Mouse (Mus musculus) thymus, postnatal 25 days (tissue): ENCODE data around the gene Traf3ip3.

Experiments
- DNase-seq: peaks from one replicate; pipeline ENCODE4 v3.0.0; 2022

The Traf3ip3 gene

DNA sequence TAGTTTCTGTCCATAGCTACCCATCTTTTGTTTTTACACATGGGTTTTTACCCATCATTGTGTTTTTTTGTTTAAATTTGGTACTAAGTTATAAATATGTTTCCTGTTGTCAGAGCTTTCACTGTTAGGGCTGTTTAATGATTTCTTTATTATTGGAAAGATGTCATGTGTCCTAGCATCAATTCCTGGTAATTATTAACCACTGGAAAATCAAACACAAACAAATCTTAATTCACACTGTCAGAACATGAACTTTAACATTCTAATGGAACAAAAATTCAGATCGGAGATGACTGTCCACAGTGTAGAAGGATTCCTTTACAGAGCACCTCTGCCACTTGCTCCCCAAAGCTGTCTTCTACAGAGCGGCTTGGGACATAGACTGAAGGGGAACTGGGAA, 3.9 kb upstream of the Traf3ip3 start:
- no peak for DNase-seq

DNA sequence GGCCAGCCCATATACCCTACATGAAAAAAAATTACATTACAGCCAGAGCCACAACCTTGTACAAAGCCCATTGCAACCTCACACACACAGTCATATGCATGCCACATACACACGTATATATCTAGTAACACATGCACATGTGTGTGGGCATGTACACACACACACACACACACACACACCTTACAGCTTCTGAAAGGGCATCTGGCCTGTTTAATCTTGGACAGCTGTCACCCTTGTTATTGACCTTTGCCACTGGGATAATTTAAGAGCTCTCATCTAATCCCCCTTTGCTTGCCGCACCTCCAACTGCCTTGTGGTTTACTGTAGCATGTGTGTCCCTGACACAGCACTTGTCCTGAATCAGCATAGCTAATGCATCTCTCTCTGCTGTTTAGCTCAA, 2.3 kb upstream of the Traf3ip3 start:
- no peak for DNase-seq

DNA sequence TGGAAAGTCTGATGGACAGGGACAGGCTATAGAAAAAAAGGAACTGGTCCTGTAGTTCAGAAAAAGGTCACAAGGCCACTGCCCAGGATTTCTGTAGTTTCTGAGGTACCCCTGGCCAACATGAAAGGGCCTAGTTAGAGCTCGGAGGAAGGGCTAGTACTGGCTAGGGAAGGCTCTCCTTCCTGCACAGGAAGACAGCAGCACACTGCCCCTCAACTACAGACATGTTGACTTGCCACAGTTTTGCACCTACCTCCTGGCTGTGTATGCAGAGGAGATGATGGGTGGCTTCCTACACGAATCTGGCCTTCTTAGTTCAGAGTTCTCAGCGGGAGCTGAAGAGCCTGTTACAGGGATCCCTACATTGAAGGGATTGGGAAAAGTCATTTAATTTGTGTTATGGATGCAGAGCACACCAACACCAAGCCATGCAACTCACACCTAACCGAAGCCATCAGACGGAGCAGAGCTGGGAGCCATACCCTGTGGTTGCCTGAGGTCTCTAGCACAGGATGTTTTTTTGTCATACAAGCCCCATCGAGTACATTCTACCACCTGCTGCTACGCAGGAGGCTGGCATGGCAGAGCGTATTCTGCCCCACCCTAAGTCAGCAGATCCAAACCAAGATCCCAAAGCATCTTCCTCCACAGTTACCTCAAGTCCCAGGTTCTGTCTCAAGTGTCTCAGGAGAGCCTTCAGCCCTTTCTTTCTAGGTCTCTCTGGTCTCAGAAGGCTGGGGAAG, 692 bp downstream of the Traf3ip3 start:
- peak; percentile 74 for DNase-seq

DNA sequence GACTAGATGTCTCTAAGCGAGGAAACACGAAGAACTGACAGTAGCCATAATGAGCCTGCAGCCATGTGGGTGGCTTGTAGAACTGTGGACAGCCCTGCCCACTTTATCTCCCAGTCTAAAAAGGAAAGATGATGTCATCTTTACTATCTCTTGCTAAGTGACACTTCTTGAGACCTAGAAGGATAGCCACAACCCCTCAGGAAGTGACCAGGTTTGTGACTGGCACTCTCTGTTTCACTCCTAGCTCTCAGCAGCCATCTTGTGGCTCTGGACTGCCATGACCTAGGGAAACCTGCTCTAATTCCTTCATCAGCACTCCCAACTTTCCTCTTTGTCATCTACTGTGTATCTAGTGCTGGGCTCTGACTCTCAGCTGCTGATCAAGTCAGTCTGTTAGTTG, 3.2 kb downstream of the Traf3ip3 start:
- no peak for DNase-seq

DNA sequence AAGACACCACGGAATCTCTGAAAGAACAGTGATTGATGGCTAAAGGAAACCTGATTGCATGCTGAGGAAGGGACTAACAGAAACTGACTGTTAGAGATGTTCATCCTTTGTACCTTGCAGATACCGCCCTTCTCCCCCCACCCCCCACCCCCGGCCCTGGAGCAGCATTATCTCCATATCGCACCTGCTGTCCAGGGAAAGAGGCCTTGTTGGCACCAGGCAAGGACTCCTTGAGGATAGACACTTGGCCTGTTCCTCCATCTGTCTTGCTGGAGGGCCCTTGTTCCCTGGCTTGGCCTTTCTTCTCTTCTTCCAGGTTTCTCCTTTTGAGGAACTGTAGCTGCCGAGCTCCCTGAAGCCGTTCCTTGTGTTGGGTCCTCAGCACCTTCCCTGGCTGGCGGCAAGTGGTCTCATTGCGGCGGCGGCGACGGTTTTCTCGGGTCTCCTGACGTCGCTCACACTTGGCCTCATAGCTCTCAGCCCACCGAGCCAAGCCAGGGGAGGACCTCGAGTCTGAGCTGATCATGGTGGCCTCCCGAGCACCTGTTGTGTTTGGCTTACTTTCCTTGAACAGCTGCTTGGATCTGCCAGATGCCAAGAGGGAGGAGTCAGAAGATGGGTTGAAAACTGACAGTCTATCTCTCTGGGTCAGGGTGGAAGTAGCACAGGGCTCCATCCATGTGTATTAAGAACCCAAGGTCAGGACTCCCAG, 3.9 kb downstream of the Traf3ip3 start:
- no peak for DNase-seq

DNA sequence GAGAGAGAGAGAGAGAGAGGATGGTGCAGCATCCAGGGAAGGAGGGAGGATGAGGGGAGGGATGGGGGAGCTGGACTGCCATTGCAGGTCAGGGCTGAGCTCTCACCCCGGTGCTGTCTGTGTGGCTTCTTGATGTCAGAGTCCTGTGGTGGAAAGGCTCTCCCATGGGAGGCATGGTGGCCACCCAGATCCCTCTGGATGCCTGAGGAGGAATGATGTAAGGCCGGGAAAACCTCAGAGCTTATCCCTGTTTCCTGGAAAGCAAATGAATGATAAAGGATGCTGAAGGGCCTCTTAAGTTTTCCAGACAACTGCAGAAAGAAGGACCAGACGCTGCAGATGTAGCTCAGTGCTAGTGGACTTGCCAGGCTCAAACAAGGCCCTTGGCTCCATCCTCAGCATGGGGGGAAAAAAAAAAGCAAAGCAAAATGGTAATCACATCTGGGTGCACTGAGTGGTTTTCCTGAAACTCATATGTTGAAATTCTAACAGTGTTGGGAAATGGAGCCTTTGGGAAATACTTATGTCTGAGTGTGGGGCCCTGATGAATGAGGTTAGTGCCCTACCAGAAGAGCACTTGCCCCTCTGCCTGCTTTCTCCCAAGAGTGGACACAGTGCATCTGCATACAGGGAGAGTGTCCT, 6.2 kb downstream of the Traf3ip3 start:
- DNase-seq, result no peak

DNA sequence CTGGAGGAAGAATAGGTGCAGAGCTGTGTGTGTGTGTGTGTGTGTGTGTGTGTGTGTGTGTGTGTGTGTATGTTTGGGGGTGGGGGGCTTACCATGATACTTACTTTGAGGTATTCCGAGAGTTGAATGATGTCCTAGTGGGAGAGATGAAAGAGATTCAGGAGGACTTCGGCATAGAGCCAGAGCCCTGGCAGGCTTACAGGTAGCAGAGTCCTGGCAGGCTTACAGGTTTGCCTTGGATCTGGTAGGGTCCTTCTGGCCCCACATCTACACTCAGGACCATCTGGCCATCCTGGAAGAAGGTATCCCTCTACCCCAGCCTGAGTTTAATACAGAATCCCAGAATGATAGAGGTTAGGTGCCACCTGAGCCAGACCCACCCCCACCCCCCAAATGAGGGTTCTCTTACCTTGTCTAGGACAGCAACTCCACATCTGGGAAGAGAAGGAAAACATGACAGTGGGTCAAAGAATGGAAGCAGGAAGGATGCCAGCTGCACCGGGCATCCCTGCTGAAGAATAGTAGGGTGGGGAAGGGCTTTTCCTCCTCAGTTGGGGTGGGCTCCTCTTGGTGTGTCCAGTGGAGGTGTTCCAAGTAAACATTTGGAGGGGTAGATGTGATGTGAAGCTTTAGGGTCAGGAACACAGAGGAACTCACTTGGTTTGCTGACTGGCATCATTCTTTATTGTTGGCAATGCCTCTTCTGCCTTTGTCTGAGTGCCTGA, 6.9 kb downstream of the Traf3ip3 start:
- DNase-seq, result no peak

DNA sequence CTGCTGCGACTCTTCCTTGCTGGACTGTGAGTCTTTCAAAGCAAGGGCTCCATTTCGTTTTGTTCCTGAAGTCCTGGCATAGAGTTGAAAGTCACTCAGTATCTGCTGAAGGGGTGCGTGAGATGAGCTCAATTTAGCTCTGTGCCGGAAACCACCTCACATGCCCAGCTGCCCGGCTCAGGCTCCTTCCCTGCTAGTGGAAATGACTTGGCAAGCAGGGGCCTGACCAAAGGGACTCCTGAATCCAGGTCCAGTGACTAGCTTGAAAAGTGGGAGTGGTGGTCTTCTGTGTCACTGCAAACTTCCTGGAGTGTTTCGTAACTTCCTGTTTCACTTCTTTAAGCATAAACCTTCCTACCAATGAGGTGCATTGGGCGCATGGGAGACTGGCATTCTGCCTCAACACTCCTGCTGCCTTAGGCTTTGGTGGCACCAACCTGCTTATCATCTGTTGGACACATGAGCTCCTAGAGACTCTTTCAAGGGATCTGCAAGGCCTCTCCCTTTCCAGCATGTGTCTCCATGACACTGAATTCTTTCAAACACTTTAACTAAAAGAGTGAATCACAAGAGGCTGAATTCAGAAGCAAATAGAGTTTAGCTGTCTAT, 9.7 kb downstream of the Traf3ip3 start:
- DNase-seq, result no peak

DNA sequence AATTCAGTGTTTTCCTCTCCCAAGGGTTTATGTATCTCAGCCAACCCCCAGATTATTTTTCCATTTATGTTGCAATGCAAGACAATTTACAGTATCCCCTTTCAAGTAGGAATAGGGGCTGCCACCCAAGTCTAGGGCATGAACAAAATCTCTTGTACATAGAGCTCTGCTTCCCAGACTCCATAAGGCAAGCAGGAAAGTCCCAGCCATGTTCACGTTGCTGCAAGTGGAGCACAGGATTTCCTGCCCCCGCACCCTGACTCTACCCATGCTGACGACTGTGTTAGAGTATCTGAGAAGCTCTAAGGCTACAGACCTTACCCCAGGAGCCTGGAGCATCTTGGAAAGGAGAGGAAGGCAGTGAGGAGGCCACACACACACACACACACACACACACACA, 11.7 kb downstream of the Traf3ip3 start:
- no peak for DNase-seq

DNA sequence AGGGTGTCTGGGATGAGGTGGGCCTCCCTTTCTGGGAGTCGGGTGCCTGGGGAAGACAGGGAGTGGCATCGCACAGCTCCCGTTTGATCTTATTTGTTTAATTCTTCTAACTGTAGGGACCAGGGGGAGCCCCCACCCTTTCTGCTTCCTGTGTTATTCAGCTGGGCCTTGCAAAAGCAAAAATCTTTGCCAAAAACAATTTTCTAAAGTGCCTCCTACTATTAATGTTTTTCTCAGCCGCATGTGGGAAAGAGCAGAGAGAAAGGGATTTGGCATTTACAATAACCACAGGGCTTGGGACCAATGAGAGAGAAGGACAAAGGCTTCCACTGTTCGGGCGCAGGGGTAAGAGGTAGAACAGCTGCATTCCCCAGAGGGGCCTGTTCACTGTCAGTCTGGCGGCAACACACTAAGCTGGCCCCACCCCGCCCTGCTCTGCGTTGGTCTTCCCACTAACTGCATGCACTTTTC, 12.3 kb downstream of the Traf3ip3 start:
- peak; percentile 71 for DNase-seq

DNA sequence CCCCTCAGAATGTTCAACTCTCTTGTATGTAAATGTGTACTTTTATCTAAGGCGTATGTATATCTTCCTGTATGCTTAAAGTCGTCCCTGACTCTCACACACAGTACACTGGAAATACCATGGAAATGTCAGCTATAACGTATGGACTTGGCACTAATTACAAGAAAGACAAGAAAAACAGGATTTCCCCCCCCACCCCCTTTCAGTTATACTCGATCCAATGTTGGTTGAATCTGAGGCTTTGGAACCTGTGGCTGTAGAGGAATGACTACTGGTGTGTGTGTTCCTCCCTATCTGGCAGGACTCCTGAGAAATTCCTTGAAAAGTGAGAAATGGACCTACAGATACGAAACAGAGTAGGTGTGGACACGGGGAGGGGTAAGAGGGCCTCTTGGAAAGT, 13.2 kb downstream of the Traf3ip3 start:
- no peak for DNase-seq

DNA sequence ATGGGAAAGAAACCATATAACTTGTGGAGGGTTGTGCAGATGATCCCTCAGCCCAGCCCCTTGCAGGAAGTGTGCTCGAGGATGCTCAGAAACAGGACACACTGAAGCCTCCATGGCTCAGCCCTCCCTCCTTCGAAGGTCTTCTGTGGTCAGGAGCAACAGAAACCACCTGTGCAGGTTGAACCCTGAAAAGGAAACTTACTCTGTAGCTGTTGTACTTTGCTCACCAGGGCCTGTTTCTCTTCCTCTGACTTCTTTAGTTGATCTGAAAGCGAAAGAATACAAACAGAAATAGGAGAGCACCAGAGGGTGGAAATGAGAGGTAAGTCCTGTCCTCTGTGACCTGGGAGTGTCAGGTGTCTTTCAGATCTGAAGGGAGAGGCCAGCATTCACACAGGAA, 20.4 kb downstream of the Traf3ip3 start:
- no peak for DNase-seq

DNA sequence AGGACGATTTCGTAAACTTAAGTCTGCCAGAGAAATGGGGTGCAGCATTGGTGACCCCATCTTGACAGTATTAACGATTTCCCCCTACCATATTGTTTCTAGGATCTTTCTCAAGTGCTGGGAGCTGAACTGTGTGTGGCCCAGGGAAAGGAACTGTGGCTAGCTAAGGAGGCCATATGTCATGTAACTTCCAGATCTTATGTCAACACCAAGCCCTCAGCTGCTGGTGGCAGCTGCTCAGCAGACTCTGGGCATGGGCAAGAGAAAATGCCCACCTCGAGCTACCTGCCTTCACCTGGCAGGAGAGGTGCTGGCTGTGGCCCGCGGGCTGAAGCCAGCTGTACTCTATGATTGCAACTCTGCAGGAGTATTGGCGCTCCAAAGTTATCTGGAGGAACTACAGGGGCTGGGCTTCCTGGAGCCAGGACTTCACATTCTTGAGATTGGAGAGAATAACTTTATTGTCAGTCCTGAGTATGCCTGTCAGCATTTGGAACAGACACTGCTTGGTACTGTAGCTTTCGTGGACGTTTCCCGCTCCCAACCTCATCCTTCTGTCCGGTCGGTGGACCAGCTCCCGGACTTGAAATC, 27.3 kb downstream of the Traf3ip3 start:
- DNase-seq, result no peak

DNA sequence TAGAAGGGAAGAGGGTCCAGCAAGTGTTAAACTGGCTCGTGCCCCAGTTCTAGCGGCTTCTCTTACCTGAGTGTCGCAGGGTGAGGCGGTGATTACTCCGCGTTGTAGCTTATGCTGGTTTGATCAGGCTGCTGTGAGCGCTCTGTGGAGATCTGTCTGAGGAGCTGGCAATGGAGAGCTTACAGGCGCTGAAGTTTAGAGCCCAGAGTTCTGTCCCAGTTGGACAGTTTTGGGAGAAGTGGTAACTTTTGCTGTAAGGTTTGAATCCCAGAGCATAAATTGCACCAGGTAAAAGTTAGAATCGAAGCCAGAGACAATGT, 27.7 kb downstream of the Traf3ip3 start:
- no peak for DNase-seq

DNA sequence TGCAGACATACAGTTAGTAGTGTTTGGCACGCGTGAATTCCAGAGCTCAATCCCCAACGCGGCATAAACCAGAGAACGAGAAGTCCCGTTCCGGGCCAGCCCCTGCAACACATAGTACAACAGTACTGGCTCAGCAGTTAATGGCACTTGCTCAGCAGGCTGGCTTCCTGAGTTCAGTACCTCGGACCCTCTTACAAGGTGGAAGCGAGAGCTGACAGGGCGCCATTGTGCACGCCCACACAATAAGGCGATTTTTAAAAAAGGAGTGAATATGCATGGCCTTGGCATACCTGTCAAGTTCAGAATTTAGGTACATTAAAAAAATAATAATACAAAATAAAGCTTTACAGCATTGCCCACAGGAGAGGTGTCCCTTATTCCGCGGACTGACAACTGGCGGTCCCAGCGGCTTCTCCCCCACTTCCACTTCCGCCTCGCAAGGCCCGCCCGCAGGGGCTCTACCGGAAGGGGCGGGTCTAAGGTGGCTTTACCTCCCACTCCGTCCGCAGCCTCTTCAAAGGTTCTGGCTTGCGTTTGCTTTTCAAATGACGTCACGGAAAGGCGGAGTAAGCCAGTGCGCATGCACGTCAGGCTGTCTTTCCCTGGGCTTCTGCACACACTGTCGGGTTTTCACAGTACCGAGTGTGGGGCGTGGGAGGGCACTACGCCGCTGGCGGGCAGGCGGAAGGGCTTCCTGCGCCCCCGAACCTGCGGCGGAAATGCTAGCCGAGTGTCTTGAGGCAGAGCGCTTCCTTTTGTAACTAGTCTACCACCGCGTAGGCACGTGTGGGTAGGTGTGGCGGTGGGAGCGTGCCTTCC, 28.3 kb downstream of the Traf3ip3 start:
- peak; percentile 98 for DNase-seq

DNA sequence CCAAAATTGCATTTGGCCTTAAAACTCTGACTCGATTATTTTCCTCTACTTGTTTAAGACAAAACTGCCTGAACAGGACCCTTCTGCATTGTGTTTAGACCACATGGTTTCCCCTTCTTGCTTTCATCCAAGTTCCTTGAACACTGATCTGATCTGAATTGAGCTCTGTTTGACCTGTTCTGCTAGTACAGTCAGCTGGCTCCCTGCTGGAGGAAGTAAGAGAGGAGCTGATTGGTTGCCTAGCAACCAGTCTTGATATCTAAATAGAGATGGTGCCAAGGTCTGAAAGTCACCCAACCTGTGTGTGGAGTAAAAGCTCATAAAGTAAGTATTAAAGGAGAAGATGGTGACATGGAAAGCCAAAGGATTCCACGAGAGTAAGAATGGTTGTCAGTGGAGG, 31.6 kb downstream of the Traf3ip3 start:
- DNase-seq, result no peak

DNA sequence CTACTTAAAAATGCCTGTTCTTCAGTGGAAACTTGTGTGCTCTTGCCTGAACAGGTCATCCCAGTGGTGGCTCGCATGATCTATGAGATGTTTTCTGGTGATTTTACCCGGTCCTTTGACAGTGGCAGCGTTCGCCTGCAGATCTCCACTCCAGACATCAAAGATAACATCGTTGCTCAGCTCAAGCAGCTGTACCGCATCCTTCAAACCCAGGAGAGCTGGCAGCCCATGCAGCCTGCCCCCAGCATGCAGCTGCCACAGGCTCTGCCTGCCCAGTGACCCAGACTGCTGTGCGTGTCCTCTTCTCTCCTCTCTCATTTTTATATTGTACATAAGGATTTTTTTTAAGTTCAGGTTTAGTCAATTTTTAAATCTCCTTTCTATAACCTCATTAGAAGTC, 32.3 kb downstream of the Traf3ip3 start:
- DNase-seq, result peak; percentile 65

DNA sequence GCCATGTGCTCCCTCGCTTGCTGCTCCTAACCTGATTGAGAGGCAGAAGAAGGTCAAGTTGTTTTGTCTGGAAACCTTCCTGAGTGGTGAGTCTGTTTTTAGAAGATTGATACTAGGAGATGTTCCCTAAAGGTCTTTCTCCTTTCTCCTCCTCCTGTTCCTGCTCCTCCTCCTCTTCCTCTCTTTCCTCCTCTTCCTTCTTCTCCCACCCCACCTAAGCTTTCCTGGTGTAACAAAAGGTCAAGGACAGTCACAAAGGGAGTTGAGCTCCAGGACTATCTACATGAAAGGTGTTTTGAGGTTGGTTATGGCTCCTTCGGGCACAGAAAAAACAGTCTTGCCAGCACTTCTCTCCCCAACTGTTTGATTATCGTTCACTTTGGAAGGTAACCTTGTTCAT, 33.8 kb downstream of the Traf3ip3 start, which contains the start of gene A130010J15Rik:
TSS of gene A130010J15Rik (plus strand) at position 301 of the 400 bp plus-strand sequence.
- DNase-seq, result no peak

DNA sequence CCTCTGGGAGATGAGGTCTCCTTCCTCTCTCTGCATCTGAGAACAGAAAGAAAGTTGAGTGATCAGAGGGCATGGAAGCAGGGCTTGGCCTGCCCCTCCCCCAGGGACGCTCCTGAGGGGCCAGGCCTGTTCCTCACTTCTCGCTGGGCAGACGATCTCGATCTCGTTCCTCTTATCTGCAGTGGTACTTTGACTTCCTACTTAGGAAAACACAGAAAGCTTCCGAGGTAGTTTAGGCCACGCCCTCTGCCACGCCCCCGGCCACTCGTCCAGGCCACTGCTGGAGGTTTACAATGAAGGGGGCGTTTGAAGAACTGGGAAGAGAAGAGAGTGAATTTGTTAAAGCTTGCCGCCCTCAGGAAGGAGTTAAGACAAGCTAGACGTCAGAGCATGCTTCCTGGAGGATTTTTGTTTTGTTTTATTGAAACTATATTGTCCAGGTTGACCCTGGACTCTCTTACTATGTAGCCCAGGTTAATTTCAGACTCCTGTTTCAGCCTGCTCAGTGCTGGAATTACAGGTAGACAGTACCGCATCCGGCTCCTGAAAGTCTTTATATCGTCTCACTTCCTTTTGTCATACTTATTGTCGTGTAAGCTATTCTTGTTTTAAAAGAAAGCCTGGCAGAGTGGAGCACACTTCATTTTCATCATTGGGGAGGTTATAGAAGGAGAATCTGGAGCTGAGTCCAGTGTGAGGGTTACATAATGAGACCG, 41.0 kb downstream of the Traf3ip3 start:
- DNase-seq, result peak; percentile 71

DNA sequence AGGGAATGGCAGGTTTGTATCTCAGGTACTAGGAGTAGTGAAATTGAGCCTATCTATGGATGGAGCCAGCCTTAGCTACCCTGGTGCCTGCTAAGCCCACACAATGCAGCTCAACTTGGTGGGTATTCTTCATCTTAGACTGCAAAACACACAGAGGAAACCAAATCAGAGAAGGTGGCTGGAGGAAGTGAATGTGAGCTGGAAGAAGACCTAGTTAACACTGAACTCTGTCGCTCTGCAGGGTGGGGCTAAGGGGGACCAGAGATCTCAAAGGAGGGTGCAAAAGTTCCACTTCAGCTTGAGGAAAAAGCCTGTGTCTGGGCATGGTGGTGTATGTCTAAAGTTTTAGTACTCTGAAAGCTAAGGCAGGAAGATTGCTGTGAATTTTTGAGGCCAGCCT, 41.9 kb downstream of the Traf3ip3 start:
- peak; percentile 66 for DNase-seq

DNA sequence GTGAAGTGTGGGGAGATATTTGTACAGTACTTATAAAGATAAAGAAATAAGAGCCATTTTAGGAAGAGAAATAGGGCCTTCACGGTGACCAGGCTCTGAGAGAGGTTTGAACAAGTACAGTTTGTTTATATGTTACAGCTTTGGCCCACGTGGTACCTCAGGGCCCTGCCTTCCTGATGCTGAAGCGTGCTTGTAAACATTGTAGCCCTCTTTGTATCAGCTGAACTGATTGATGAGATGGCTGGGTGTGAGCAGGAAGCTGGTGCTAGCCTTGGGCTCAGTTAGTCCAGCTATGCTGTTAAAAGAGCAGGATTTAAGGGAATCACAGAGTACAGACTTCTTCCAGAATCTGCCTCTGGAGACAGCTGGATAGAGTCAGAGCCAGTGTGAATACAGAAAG, 42.3 kb downstream of the Traf3ip3 start:
- no peak for DNase-seq
